Mouse (Mus musculus) lung, postnatal 36 days (tissue): ENCODE measurements around the gene Pfdn2.
"Not testable (repeated sequence)": the region's sequence is repeated elsewhere in the genome, so short reads cannot be mapped to it uniquely, and the experiment has no call there.

Source experiments
- DNase-seq: peaks from one replicate; pipeline ENCODE4 v3.0.0; 2022; ENCODE audit warnings: mixed read lengths

The Pfdn2 gene

DNA sequence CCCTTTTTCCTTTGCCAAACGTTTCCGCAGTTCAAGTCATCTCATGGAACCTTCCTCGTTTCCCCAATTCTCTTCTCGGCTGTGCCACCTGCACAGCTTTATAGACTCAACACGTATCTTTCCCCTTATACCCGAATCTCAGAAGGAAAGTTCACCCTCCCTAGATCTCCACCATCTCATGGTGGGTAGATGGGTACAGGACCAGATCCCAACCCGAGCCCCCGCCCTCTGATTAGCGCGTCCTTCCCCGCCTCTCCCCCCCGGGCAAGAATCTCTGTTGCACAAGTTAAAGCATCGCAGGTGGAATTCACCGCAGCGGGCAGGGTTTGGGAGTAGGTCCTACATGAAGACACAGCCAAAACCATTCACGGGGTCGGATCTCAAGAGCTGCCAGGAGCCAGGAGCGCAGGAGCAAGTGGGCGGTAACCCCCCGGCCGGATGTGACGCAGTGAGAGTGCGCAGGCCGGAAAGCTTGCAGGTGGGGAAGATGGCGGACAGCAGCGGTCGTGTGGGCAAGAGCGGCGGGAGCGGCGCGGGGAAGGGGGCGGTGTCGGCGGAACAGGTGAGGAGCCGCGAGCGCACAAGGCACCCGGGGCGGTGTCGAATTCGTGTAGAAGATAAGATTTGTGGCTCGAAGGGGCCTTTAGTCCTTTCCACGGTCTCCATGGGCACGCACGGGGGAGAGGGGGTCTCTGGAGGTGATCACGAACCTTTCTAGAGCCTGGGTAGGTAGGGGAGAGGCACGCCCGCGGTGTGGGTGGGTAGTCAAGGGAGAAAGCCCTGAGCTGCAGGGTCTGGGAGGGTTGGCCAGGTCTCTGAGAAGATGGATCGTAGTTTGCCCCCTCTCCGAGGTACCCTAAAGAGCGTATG, at the start of gene Pfdn2, which contains the start of gene Nit1:
TSS of gene Pfdn2 (plus strand) at position 446 of the 870 bp plus-strand sequence.
TSS of gene Nit1 (minus strand) at position 422 of the 870 bp plus-strand sequence.
- DNase-seq, result peak; percentile 94

DNA sequence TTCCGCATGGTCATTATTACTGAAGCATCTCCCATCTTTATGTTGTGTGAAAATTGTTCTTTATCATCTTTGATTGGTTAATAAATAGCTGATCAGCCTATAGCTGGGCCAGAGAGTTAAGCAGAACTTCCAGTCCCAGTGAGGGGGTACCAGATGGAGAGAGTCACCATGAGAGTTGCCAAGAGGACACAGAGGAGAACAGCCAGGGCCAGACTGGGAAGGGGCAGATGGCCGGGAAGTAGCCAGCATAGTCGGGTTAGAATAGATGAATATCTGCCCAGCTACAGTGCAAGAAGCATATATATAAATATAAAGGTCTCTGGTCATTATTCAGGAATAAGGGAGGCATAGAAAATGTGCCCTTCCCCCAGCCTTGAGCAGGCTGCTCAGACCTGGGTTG, 47.2 kb upstream of the Pfdn2 start:
- no peak for DNase-seq

DNA sequence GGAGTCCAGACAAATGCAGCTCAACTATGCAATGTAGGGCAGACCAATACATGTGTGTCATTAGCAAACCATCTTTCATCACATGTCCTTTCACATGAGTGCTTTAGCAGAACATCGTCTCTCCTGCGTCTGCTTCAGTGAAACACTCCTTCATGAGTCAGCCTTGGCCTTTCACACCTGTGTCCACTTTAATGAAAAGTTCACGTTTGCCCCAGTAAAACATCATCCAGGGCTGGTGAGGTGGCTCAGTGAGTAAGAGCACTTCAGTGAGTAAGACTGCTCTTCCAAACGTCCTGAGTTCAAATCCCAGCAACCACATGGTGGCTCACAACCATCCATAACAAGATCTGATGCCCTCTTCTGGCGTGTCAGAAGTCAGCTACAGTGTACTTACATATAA, 39.3 kb upstream of the Pfdn2 start:
- not testable (repeated sequence) for DNase-seq

DNA sequence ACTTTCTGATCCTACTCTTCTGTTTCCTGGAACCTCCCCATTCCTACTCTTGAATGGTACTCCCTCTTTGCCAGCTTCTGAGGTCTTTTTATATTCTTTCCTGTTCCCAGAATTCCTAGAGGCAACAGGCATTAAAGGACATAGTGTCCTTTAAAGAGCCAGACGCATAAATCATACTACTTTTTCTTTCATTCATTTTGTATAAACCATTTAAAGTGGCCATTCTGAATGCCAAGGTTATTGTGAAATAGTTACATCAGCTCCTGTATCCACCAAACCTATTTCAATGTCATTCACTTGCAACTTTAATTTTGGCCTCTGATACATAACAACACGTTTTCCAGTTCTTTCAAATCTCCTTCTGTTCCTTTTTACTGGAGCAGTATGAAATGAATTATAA, 36.1 kb upstream of the Pfdn2 start:
- DNase-seq, result no peak

DNA sequence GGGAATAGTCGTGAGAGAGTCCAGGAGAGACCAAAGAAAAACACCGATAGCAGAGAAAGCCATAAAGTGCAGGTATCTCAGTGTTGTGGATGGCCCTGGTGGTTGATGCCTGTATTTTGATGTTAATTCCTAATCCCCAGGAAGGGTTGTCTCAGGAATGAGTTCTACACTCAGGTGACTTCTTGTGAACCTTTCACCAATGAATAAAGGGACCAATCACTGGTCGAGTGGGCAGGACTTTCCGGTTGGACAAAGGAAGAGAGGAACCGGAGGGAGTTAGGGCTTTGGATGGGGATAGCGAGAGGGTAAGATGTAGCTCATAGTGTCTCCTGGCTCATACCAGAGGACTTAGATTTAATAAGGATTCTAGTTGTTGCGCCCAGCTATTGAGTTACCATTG, 25.7 kb upstream of the Pfdn2 start:
- DNase-seq, result no peak

DNA sequence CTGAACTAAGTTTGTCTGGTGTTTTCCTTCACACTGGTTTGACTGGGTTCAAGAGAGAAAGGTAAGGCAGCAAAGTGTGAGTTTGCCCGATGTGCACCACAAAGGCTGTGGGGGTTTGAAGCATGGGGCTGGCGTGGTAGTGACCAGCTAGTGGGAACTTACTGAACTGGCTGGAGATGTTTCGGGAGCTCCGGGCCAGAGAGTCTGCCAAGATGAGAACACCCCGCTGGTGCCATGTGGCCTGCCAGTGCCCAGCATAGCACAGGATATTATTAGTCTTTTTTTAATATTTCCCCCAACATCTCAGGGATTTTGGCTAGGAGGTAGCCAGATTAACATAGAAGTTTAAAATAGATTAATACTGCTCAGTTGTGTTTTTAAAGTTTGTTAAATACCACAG, 25.3 kb upstream of the Pfdn2 start:
- no peak for DNase-seq

DNA sequence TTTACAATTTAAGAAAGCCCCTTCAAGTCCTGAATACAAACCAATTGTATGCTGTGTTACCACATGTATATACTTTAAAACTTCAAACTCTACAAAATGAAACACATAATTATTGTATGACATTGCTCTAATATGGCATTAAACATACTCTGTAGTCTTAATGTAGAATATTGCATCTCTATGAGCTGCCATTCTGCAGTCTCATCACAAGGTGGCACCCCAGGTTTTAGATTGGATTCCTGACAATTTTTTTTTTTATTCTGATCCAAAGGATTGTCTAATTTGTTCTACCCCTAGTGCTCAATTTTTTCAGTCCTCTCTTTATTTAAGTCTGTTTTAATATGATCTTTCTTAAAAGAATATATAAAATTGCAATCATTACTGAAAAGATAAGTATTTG, 24.1 kb upstream of the Pfdn2 start:
- DNase-seq, result peak; percentile 34

DNA sequence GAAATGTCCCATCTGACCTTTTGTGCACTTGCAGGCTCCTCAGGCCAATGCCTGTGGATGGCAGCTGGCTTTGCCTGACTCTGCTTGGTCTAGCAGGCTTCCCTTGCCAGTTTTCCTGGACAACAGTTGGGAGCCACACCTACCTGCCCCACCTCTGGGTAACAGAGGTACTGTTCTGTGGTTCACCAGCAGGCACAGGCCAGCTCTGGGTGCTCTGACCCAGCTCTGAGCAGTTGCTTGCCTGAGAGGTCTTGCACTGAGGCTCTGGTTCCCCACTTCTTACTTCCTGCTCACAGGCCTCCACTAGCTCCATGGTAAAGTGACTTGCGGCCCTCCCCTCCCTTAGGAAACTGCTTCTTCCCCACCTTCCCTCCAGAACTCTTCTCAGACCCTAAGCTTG, 23.5 kb upstream of the Pfdn2 start:
- DNase-seq, result peak; percentile 22

DNA sequence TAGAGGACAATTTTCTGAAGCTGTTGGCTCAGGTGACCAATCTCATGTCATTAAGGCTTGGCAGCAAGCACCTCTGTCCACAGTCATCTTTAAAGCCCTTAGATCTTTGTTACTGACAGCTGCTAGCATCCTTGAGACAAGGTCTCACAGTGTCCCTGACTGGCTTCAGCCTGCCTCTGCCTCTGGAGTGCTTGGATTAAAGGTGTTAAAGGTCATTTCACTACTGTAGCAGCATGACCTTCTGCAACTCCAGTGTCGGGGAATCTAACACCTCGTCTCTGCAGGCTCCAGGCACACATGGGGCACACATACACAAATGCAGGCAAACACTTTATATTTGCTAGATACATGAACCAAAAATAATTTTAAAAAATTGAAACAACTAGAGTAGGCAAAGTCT, 19.9 kb upstream of the Pfdn2 start:
- DNase-seq, result no peak

DNA sequence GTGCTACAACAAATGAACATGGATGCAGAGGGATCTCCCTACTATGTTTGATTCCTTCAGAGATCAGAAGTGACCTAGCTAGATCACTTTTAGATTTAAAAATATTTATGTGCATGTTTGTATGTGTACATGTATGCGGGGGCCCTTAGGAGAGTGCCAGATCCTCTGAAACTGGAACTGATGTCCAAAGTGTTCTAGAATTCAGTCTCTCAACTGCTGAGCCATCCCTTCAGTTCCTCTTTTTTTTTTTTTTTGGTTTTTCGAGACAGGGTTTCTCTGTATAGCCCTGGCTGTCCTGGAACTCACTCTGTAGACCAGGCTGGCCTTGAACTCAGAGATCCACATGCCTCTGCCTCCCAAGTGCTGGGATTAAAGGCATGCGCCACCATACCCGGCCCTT, 18.9 kb upstream of the Pfdn2 start:
- not testable (repeated sequence) for DNase-seq

DNA sequence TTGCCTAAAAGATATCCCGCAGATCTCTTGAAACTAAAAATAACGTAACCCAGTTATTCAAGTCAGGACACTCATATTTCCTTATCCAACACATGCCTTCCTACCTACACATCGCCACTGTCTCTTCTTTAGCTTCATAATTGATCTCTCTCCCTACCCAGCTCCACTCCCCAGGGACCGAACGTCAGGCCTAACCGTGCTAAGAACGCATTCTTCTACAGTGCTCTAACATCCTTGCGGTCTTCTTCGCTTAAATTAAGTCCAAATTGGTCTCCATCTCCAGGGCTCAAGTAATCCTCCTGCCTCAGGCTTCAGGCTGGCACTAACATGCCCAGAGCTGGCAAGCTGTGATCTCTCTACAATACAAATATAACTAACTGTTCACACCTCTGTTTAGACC, 17.2 kb upstream of the Pfdn2 start:
- DNase-seq, result no peak

DNA sequence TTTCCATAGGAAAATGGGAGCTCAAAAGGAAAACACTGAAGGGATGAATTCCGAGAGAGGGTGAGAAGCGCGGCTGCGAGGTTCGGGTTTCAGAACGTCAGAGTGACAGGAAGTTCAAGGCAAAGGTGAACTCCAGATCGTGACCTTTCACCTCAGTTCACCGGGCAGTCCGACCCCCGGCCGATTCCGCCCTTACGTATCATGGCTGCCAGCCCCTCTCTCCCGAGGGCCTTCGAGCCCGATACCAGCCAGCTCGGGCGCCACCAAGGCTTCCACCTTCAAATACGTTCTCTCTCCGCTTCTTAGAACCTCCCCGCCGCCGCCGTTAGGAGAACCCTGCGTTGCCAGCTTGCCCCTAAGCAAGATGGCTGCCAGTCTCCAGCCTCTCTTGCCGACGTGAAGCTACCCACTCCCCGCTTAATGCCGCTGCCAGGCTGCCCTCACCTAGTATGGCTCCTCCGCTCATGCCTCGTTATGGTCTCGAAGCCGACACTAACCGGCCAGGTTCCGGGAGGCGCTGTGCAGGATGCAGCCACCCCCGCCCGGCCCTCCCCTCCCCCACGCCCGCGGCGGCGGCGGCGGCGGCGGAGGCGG, 16.5 kb upstream of the Pfdn2 start, which contains the start of gene Dedd:
TSS of gene Dedd (plus strand) at position 307 of the 594 bp plus-strand sequence.
- peak; percentile 94 for DNase-seq

DNA sequence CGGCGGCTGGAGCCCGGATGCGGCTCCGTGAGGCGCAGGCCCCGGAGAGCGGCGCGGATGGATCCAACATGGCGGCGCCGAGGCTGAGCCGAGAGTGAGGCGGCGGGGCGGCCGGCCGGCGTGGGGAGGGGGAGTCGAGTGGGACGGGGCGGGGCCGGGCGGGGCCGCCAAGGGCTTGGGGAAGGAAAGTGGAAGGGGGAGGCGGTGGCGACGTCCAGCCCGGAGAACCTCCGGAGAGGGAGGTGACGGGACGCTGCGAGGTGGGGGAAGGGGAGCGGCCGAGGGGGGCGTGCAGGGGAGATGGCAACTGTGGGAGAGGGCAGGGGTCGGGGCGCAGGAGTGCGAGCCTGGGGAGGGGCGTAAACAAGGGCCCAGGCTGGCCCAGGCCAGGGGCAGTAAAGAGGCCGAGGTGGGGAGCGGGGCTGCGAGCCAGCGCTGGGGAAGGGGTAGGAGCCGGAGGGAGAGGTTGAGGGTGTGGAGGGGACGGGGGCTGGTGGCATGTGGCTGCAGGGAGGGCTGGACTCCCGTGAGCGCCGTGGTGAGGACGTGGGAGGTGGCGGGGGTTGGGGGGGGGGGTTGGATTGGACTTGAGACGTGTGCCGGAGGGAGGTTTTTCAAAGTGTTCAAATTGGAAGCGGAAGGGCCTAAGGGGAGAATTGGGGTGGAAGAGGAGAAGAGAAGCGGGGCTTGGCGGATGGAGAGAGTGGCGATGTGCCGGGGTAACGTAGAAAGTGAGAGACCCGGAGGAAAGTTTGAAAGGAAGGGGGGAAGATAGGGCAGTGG, 15.8 kb upstream of the Pfdn2 start:
- no peak for DNase-seq

DNA sequence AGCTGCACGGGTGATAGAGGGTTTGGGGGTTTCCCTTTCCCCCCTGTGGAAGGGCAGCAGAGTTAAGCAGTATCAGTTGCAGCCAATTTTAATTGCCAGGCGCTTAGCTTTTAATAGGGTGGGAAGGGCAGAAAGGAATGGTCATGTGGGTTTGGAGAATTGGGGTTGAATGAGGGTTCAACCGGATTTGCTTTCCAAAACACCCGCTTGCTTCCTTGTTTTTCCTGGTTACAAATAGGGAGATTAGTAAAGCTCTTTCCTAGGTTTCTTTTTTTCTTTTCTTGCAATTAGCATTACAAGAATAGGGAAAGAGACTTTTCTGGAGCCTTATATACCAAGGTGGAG, 15.3 kb upstream of the Pfdn2 start:
- no peak for DNase-seq

DNA sequence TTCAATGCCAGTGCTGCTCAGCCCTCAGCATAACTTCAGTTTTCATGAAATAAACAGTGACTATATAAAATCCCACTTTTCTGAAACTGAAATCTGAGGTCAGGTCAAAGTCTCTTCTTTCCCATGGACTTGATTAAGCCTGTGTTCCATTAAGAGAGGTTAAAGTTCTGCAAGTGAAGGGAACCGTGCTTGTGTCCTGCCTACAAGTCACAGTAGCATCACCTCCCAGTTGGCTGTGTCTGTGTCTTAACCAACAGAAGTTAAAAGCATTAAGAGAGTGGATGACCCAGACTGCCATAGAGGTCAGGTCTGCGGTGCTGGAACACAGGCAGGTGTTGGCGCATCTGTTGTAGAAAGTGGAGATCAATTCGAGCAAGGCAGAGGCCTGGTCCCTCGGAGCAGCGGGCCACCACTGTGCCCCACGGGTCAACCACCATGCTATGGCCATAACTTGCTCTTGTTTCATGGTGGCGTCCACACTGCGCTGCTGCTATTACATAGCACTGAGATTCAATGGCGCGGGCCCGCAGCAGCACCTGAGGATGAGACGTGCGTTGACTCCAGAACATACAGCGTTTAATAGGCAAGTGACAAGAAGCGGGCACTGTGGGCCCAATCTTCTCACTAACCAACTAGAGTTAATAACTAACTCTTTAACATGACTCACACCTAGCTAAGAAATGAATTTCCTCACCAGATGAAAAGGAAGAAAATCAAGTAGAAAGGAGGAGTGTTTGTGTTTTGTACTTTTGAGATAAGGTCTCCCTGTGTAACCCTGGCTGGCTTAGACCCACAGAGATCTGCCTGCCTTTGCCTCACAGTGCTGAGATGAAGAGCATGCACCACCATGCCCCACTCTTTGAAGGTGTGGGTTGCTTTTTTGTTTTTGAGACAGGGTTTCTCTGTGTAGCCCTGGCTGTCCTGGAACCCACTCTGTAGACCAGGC, 2.9 kb upstream of the Pfdn2 start:
- DNase-seq, result peak; percentile 21

DNA sequence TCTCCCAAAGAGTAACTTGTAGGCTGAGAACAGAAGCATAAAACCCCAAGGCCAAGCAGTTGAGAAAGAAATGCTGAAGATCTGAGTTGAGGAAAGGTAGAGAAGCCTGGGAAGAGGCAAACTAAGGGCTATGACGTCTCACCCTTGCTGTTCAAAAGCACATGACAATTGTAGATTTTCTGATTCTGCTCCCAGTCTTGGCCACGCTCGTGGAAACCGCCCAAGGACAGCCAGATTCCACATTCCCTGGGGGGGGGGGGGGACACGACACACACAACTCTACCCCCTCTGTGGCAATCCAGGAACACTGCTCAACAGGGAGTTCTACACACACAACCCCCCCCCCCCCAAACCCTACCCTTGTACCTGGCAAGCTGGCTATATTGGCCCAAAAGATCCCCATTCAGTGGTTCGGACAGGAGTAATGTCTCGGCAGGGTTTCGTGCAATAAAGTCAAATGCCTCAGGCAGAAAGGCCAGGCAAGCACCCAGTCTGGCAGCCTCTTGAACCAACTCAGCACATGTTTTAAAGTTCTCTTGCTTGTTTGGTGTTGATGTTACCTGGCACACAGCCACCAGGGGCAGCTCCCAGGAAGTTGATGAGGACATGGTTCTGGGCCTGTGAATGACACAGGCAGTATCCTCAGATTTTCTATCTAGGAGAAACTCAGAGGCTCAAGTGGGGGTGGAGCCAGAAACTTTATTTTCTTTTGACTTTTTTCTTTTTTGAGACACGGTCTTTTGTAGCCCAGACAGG, 1.4 kb upstream of the Pfdn2 start:
- DNase-seq, result peak; percentile 77

DNA sequence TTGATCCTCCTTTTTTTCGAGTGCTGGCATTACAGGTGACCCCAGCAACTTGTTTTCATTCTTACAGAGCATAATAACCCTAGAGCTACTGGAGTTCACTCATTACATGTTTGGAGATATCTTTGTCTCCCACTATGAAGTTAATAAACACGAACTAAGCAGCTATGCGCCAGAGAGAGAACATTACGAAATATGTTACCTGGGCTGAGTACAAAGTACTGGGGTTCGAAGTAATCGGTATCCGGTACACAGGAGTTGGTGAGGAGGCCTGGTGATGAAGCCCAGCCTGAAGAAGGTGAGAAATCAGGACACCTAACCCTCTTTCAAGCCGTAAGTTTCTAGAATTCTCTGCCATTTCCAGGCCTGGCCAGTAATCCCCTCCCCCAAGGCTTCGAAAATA, 755 bp upstream of the Pfdn2 start:
- DNase-seq, result no peak

DNA sequence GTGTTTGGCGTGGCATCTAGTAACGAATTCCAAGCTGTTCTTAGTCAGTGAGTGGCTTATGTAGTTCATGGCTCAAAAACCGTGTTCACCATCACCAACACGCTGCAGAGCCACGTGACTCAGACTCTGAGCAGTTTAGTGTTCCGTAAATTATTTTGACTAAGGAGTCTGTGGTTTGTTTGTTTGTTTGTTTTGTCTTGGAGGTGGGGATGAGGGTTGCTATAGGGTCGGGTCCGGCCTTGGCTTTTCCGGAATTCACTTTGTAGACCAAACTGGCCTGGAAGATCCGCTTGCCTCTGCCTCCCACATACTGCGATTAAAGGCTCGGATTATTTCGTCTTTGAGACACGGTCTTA, 603 bp downstream of the Pfdn2 start:
- no peak for DNase-seq

DNA sequence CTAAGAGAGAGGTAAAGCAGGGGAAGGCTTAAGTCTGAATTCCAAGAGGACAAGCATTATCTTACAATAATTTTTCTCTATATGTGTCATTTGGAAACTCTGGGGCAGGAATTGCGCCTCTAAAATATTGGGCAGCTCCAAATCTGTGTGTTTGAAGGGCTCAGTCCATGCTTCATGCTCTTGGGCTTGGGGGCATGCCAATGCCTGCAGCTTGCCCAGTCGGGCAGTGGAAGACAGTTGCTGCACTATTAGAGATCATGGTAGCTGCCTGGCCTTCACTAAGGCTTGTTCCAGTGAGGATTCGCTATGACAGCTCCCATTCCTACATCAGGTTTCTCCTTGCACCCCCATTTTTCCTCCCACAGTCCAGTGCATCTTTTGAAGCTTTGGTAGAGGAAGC, 3.2 kb downstream of the Pfdn2 start:
- DNase-seq, result no peak

DNA sequence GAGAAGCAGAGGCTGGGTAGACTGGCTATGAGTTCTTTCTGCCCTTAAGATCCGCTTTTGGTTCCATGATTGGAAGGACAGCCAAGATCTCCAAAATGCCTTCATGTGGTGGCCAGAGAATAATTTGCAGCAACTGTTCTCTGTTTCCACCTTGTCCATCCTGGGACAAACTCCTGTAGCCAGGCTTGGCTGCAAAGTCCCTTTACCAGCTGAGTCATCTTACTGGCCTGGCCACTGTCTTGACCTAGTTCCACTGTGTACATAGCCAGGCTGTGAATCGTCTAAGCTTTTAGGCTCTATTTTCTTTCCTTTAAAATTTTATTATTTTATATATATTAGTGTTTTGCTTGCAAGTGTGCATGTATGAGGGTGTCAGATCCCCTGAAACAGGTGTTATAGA, 3.7 kb downstream of the Pfdn2 start:
- DNase-seq, result no peak

DNA sequence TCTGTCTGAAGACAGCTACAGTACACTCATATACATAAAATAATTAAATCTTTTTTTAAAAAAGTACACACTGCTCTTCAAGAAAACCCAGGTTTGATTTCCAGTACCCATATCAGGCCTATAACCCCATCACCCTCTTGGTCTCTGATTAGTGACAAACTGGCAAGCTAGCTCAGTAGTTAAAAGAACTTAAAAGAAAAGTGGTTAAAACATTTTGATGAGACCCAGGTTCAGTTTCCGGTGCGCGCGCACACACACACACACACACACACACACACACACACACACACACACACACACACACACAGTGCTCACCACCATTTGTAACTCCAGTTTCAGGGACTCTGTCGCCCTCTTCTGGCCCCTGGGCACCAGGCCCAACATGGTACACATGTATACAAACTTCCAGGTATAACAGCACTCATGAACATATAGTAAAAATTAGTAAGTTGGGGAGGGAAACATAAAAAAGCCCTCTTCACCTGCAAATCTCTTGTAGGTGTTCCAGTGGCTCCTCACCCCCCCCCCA, 10.4 kb downstream of the Pfdn2 start:
- peak; percentile 60 for DNase-seq

DNA sequence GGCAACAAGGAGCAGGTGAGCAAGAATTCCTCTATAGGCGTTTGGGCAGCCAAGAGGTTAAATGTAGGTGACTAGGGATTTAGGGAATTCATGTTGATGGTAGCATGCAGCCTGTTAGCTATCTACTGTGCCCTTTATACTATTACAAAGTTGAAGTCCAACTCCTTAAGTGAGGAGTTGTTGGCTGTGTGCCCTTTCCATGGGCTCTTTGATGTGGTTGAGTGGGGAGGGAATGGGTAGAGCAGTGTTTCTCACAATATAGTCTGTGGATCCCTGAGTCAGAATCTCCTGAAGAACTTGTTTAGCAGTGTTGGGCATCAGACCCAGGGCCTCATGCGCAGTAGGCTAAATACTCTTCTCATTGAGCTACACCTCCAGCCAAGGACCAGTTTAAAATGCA, 11.3 kb downstream of the Pfdn2 start:
- no peak for DNase-seq
